ENCODE assay signal across 1 mouse cellular context in genomic region chr19:43809331-43809730, GRCm38 (mm10).
TF ChIP-seq lines count a peak whose summit lies in the region.

No protein-coding gene starts in this region.

TF ChIP-seq in CH12.LX, 34 proteins besides CTCF, POLR2A, EP300 and RAD21:
- no peak for TF ChIP-seq TCF12 (IDR thresholded peaks at IDR 0.05; ENCODE audit: low read depth, low read length)
- TF ChIP-seq IRF4 (IDR thresholded peaks at IDR 0.05; ENCODE audit: low read depth, low read length) = no peak
- no peak for TF ChIP-seq BHLHE40 (IDR thresholded peaks at IDR 0.05; ENCODE audit: low read depth, low read length)
- no peak for TF ChIP-seq SMC3 (IDR thresholded peaks at IDR 0.05; ENCODE audit: low read depth, low read length)
- no peak for TF ChIP-seq MYC (IDR thresholded peaks at IDR 0.05; ENCODE audit: low read depth, low read length)
- no peak for TF ChIP-seq ZC3H11A (IDR thresholded peaks at IDR 0.05; ENCODE audit: low read depth, low read length)
- no peak for TF ChIP-seq CHD1 (IDR thresholded peaks at IDR 0.05; ENCODE audit: low read depth, low read length)
- TF ChIP-seq TBP (conservative IDR thresholded peaks at IDR 0.05; ENCODE audit: low read depth, low read length) = no peak
- no peak for TF ChIP-seq RCOR1 (conservative IDR thresholded peaks at IDR 0.05; ENCODE audit: low read depth, low read length)
